Mouse (Mus musculus) cerebellum, postnatal 36 days (tissue): ENCODE results near the gene 4921536K21Rik.
A peak's percentile ranks its signal among the peaks of the same experiment; 100 is the strongest.
"Not testable (repeated sequence)": the region's sequence is repeated elsewhere in the genome, so short reads cannot be mapped to it uniquely, and the experiment has no call there.

ENCODE experiments used
- DNase-seq, 2 experiments: peaks; one replicate each; pipeline ENCODE4 v3.0.0; 2021 to 2022; ENCODE audit warnings: mixed read lengths in 2 of 2

The 4921536K21Rik gene

DNA sequence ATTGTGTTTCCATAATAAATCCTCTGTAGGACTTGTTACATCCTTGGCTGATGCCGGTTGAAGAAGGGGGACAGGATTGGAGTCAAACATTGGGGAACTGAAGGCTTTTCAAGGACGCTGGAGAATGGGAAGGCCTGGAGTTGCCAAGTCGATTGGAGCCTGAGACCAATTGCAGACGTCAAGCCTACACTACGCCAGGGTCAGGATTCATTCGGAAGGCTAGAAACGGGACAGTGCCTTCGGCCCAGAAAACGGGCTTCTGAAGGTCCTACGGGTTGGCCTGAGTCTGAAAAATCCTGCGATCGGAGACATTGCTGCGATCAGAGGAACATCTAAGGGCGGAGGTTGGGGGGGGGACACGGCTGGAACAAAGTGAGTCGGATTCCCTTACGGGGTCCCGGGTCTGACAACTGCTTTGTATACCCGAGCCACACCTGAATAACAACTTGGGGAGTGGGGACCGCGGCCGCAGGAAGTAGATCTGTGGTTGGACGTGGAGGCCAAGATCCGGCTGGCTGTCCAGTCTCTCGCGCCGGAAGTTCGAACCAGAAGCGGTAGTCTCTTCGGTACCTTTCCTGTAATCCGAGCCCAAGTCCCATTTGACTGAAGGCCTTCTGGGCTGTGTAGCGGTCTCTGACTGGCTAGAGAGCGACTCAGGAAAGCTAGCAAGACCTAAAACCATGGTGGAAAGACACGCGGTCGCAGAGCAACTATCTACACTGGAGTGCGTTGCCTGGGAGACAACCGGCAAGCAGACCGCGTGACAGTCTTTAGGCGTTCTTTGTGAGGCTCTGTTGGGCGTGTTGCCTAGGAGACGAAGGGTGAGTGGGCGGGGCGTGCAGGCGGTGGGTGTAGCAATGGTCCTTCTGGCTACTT lies at the start of gene 4921536K21Rik, which contains the start of gene Dusp18:
4921536K21Rik (minus strand) TSS at position 693 of the 876 bp plus-strand sequence.
Dusp18 (plus strand) TSS at position 835 of the 876 bp plus-strand sequence.
- peak; percentile 67 to 71 for DNase-seq

DNA sequence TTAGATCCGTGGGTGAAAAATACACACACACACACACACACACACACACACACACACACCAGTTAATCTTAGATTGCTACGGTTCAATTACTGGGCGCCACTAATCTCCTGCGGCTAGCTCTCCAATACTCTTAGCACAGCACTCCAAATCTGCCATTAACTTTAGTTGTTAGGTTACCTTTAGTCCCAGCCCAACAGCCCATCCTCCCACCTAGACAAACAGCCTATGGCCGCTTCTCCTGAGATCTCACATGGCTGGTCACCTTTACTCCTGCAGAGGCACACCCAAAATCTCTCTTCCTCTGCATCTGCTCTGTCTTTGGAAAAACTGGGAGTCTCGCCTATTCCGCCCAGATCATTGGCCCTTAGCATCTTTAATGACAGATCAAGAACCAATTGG lies 46.5 kb upstream of the 4921536K21Rik start:
- no peak for DNase-seq

DNA sequence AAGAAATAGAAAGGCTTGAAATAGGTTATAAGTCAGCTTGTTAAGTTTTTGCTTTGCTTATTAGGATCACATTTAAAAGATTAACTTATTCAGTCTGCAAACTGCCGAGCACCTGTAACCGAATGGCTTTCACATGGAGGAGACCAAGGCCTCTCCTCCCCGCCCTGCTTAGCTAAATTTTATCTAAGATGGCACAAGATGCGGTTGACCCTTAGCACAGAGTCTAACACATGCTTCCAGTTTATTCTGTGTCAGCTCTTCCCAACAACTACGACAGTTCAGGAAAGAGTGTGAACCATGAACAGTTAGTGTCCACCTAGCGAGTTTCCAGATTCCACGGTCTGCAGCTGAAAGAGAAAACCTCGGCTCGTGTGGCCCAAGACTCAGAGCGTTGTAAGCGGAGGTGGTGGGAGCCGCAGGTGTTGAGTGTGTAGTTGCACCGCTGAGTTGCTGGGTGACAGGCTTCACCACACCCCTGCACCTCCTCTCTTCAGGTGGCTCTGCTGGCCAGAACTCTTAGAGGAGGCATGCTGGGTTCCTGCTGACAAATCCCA lies 42.5 kb upstream of the 4921536K21Rik start:
- no peak for DNase-seq

DNA sequence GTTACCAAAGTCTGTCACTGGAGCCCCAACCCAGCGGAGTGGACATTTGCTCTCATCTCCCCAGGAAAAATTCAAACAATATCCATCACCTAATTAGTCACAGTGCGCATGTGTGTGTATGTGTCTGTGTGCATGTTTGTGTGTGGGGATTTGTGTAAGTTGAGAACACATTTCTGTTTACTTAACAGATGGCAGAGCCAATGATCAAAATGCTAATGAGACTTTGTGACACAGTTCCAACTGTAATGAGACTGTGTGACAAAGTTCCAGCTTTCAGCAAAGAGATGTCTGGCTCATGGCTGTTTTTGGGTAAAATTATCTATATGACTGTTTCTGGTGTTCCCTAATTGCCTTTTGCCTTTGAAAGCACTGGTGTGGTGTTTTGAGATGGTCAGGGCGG lies 41.4 kb upstream of the 4921536K21Rik start:
- DNase-seq: no peak

GRCm38 (mm10) chr11:3935135-3935534 lies 40.2 kb upstream of the 4921536K21Rik start:
- no peak for DNase-seq

- DNase-seq: no peak
Observed at GRCm38 (mm10) chr11:3933756-3934285, 38.9 kb upstream of the 4921536K21Rik start.

- DNase-seq: peak; percentile 34 to 39
Observed at GRCm38 (mm10) chr11:3931511-3932211, 36.8 kb upstream of the 4921536K21Rik start, which contains the start of gene Tcn2. Tcn2 (minus strand) TSS chr11:3932159.

DNA sequence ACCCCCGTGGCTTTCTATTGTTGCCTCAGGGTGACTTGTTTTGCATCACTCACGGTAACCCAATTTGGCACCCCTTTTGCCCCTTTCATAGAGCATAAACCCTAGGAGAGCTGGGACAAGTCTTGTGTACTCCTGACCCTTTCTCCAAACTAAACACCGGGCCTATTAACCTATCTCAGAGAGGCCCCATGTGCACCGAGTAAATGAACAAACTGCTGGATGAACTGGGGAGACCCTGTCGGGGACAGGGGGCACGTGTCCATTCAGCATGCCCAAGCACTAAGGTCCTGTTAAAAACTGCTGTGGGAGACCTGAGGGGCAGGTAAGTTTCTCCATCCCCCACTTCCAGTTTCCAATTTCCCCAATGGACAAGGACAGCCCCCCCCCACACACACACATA lies 36.0 kb upstream of the 4921536K21Rik start:
- no peak for DNase-seq

DNA sequence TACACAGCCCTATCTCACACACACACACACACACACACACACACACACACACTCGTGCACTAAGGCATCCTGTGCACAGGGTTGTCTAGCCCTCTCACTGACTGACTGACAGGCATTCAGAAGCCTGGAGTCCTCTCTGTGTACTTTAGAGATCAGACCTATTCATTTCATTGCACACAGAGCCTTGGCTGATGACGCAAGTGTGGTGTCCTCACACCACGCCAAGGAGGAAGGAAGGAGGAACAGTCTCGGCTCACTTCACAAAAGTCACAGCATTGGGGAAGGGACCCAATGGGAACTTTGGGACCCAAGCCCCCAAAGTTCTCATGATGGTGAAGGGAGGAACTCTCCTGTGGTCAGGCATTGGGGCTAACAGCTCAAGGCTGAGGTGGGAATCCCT lies 35.1 kb upstream of the 4921536K21Rik start:
- no peak for DNase-seq

DNA sequence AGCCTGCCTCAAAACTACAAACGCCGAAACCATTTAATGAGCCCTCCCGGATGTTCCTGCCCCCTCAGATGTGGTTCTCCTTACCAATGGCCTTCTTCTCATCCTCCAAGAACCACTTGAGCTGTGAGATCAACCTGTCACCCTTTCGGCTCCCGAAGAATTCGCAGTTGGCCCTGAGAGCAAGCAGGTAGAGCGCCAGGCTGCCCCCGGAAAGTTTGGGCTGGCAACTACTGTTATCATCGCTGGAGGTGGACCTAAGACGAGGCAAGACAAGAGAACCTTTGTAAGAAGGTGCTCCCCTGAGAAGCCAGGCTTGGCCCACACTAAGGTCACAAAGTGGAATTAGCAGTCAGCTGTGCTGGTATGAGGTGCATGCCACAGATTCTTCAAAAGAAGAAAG lies 31.0 kb upstream of the 4921536K21Rik start:
- no peak for DNase-seq

DNA sequence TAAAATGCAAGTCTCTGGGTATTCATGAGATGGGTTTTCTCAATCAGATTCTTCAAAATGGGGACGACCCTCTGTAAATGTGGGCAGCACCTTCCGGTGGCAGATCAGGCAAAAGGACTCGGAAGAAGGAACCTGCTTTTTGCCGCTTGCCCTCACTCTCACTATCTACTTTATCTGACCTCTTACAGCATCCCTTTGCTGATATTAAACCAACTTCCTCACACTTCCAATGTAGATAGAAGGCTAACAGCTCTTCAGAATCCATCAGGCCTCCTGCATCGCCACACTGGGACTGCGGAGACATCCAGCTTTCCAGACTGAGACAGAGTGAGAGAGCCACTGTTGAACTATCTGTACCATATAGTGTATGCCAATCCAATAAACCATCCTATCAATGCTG lies 27.8 kb upstream of the 4921536K21Rik start:
- no peak for DNase-seq

DNA sequence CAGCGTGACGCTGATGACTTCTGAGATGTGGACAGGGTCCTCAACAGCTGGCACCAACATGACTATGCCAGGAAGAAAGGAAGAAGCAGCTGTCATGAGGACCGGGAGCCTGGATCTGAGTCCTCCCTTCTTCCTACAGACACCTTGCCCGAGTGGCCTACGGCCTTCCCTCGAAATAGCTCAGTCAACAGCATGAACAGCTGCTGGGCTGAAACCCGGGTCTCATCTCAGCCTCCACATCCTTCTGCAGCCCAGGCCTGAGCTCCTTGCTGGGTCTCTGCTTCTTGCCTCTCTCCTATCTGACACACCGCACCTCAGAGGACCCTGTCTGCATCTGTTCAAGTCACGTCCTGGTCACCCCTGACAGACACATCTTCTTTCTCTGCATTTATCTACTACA lies 27.2 kb upstream of the 4921536K21Rik start:
- no peak for DNase-seq

DNA sequence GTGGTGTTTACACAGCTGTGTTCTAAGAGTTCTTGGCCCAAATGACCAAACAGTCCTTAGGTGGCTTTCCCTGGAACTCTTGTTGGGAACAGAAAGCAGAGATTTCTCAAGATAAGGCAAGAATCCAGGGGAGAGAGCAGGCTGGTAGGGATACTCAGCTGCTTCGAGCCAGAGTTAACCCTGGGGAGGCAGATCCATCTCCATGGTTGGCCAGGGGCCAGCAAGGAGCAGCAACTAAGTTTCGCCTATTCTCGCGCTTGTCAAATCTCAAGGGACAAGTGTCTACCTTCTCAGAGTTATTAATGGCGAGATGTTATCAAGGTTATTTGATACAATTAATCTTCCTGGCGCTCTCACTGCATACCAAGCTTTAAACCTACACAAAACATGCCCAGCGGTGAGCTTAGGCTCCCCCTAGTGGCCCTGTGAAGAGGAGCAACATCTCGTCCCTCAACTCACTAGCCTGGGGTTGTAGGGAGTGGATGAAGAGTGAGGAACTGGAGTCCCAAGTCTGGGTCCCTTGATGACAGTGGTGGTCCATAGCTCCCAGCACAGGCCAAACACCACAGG lies 26.5 kb upstream of the 4921536K21Rik start:
- DNase-seq: peak; percentile 64 to 66

- DNase-seq: no peak
Observed at GRCm38 (mm10) chr11:3920476-3920875, 25.6 kb upstream of the 4921536K21Rik start.

GRCm38 (mm10) chr11:3918738-3919137 lies 23.8 kb upstream of the 4921536K21Rik start:
- DNase-seq: peak; percentile 44 to 45

GRCm38 (mm10) chr11:3914109-3914840 lies 19.4 kb upstream of the 4921536K21Rik start, which contains the start of gene Slc35e4:
Slc35e4 (minus strand) TSS chr11:3914664.
- peak; percentile 94 to 95 for DNase-seq

- DNase-seq: peak; percentile 88 to 91
Observed at GRCm38 (mm10) chr11:3913316-3914108, 18.6 kb upstream of the 4921536K21Rik start.

DNA sequence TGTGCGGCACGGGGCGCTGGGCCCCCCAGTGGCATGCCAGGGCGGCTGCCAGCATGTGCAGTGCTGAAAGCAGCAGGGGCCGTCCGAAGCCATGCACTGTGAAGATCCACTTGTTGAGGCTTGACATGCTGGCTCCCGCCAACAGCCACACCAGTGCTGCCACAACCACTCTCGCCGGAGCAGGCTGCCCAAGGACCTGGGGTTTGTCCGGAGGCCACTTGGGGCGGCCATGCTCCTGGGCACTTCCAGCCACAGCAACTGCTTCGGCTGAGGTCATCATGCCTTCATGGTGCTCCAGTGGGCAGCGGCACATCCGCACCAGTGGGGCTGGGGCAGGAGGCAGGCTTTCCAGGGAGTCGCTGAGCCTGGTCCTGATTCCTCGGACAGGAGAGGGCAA lies 18.0 kb upstream of the 4921536K21Rik start:
- peak; percentile 40 to 45 for DNase-seq

- DNase-seq: peak; percentile 34 to 41
Observed at GRCm38 (mm10) chr11:3912100-3912874, 17.4 kb upstream of the 4921536K21Rik start.

DNA sequence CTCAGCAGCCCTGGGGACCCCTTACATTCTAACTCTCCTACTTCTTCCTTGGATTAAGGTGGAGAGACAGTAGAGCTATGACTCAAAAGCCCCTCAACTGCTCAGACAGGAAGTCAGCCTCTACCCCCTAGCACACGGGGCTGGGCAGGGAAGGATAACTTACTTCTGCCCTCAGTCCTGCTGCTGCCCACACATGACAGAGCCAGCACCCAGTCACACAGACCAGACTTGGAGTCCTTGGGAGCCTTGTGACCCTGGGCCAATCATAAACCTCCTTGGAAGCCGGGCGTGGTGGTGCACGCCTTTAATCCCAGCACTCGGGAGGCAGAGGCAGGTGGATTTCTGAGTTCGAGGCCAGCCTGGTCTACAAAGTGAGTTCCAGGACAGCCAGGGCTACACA lies 16.5 kb upstream of the 4921536K21Rik start:
- not testable (repeated sequence) for DNase-seq
